Mouse (Mus musculus) limb, embryonic 13.5 days (tissue): ENCODE results near the gene Cd300lf. TPM values are rescaled to one million over a fixed set of nuclear protein-coding genes. Genes with fewer than 3 reads are reported as not detected.

Experiments used
- ATAC-seq: fragments of 200-750 bp; cut with Nextera tagmentation; 2 replicates; pipeline ENCODE4 v1.8.0; 2017; ENCODE audit warnings: low read depth, moderate number of reproducible peaks, moderate TSS enrichment; ENCODE audit not compliant: low FRiP score
- H3K27ac ChIP-seq: fragments of 300-500 bp; sonication (generic); 2 replicates; pipeline ENCODE4 v1.5.1; 2015; ENCODE audit warnings: inconsistent platforms, mild to moderate bottlenecking, moderate library complexity
- H3K27me3 ChIP-seq: fragments of 300-500 bp; sonication (generic); 2 replicates; pipeline ENCODE4 v1.6.1; 2015; ENCODE audit warnings: mild to moderate bottlenecking, inconsistent platforms
- H3K36me3 ChIP-seq: fragments of 300-500 bp; sonication (generic); 2 replicates; pipeline ENCODE4 v1.6.1; 2015; ENCODE audit warnings: inconsistent platforms, mild to moderate bottlenecking, moderate library complexity
- H3K4me1 ChIP-seq: fragments of 300-500 bp; sonication (generic); 2 replicates; pipeline ENCODE4 v1.6.1; 2015; ENCODE audit warnings: inconsistent platforms
- H3K4me2 ChIP-seq: fragments of 300-500 bp; sonication (generic); replicated peaks from 2 replicates; pipeline ENCODE4 v1.6.1; 2015; ENCODE audit warnings: inconsistent platforms, mild to moderate bottlenecking, moderate library complexity
- H3K4me3 ChIP-seq: fragments of 300-500 bp; sonication (generic); 2 replicates; pipeline ENCODE4 v1.5.1; 2015; ENCODE audit warnings: moderate library complexity, mild to moderate bottlenecking, inconsistent platforms
- H3K9ac ChIP-seq: fragments of 300-500 bp; sonication (generic); 2 replicates; pipeline ENCODE4 v1.6.1; 2015; ENCODE audit warnings: mild to moderate bottlenecking, inconsistent platforms
- H3K9me3 ChIP-seq: fragments of 300-500 bp; sonication (generic); 2 replicates; pipeline ENCODE4 v1.6.1; 2016; ENCODE audit warnings: inconsistent platforms
- WGBS: fragments of 180-500 bp; shearing (Covaris S2); methylation state at CpG from one replicate; pipeline ENCODE4 v1.1.7; 2015; 5-methylcytosine and 5-hydroxymethylcytosine counted together
- polyA plus RNA-seq: library from polyadenylated mRNA; unstranded; fragments of >200 nt; fragmentation: Nextera tagmentation; extraction: Ambion mirVana; gene quantifications from 2 replicates; pipeline ENCODE4 v1.2.1, GENCODE M21; 2015

The Cd300lf gene
- polyA plus RNA-seq, 1 experiment from 2014 or later, result 0.09 TPM

- peaks cover 44% of the 10 kb centered on the region for H3K4me1 ChIP-seq
- H3K27ac ChIP-seq, result no peak overlapping the region
- H3K4me3 ChIP-seq, result no peak overlapping the region
- no peak overlapping the region for H3K9ac ChIP-seq
- WGBS, result 10% methylated on average over 7 of the region's 7 CpGs
- ATAC-seq, result no peak
- peaks cover 4% of the 10 kb centered on the region; the same call in 1 of the 2 replicates for H3K27me3 ChIP-seq
- H3K4me2 ChIP-seq, result no peak overlapping the region
- no peaks in the 10 kb centered on the region for H3K36me3 ChIP-seq
- H3K9me3 ChIP-seq, result 0 out of 2 replicates have a peak, but pooled peaks cover 4% of the 10 kb centered on the region
Observed at GRCm38 (mm10) chr11:115100741-115101140, 33.1 kb downstream of the Cd300lf start.

DNA sequence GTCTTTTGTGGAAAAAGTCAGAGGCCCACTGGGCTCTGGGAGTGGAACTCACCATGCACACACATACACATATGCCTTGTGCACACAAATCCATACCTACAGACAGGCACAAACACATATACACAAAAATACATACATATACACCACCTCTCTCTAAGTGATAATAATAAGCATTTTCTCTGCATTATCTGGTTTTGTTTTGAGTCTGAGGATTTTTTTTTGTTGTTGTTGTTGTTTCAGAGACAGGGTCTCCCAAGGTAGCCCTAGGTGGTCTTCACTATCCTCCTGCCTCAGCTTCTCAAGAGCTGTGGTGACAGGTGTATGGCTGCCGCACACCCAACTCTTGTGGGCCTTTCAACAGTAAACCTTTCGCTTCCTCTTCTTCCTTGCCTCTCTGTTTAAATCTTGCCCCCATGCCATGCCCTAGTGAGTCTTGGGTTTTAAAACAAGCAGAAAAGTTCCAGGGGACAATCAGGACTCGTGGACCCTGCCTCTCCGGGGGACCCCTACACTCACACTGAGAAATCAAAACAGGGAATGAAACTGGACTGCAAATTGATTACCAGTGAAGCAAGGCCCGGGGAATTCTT is 33.7 kb downstream of the Cd300lf start:
- peaks cover 44% of the 10 kb centered on the region for H3K4me1 ChIP-seq
- H3K4me2 ChIP-seq, result no peak overlapping the region
- H3K9ac ChIP-seq, result no peak overlapping the region
- 0 out of 2 replicates have a peak, but pooled peaks cover 4% of the 10 kb centered on the region for H3K9me3 ChIP-seq
- H3K36me3 ChIP-seq, result no peaks in the 10 kb centered on the region
- peaks cover 4% of the 10 kb centered on the region; the same call in 1 of the 2 replicates for H3K27me3 ChIP-seq
- no peak overlapping the region for H3K27ac ChIP-seq
- H3K4me3 ChIP-seq, result no peak overlapping the region
- ATAC-seq, result no peak
- WGBS, result 61% methylated on average over 5 of the region's 5 CpGs

DNA sequence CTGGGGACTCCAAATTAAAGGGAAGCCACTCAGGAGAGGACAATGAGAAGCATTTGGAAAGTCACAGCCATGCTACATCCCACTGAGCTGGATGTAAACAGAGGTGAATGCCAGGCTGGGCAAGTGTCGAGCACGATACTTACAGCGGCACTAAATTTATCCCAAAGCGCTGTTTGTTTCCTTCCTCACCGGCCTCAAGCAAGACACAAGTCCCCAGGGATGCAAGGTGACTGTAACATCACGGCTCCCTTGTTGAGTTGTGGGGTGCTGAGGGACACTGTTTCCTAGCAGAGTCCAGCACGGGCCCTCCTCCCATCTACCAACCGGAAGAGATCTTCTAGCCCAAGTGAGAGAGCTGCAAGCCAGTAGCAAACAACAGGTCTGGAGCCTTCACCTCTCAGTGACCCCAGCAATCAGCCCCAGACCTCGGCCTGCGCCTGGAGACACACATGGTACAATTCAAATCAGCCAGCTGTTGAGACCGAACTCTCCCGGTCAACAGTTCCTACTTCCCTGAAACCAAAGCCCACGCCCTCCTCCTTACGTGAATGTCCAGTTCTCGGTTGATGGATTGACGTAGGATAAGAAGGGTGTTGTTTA is 34.5 kb downstream of the Cd300lf start:
- H3K36me3 ChIP-seq, result no peaks in the 10 kb centered on the region
- H3K4me2 ChIP-seq, result no peak overlapping the region
- WGBS, result 23% methylated on average over 16 of the region's 16 CpGs
- H3K9ac ChIP-seq, result no peak overlapping the region
- no peak for ATAC-seq
- H3K27ac ChIP-seq, result no peak overlapping the region
- H3K4me1 ChIP-seq, result peaks cover 43% of the 10 kb centered on the region
- 0 out of 2 replicates have a peak, but pooled peaks cover 4% of the 10 kb centered on the region for H3K9me3 ChIP-seq
- peaks cover 4% of the 10 kb centered on the region; the same call in 1 of the 2 replicates for H3K27me3 ChIP-seq
- no peak overlapping the region for H3K4me3 ChIP-seq

- Histone ChIP-seq H3K4me1 (peaks cover 35% of the 10 kb centered on the region), H3K36me3 (no peaks in the 10 kb centered on the region), H3K9me3 (peaks cover 2% of the 10 kb centered on the region; the same call in 1 of the 2 replicates), H3K9ac (no peak overlapping the region), H3K4me3 (no peak overlapping the region), H3K27me3 (peaks cover 4% of the 10 kb centered on the region; the same call in 1 of the 2 replicates), H3K27ac (no peak overlapping the region), H3K4me2 (no peak overlapping the region)
- 33% methylated on average over 10 of the region's 10 CpGs for WGBS
- no peak for ATAC-seq
Observed at GRCm38 (mm10) chr11:115098203-115098932, 35.4 kb downstream of the Cd300lf start.

GRCm38 (mm10) chr11:115092140-115092539 is 41.7 kb downstream of the Cd300lf start:
- Histone ChIP-seq H3K4me3 (no peak overlapping the region), H3K4me2 (no peak overlapping the region), H3K9me3 (peaks cover 6% of the 10 kb centered on the region; the same call in 1 of the 2 replicates), H3K27me3 (peaks cover 47% of the 10 kb centered on the region), H3K9ac (no peak overlapping the region), H3K27ac (no peak overlapping the region), H3K36me3 (no peaks in the 10 kb centered on the region), H3K4me1 (peaks cover 9% of the 10 kb centered on the region)
- ATAC-seq, result no peak
- 23% methylated on average over 4 of the region's 4 CpGs for WGBS

- Histone ChIP-seq H3K27me3 (peaks cover 47% of the 10 kb centered on the region), H3K27ac (no peak within 1 kb of the TSS), H3K4me2 (peak within 1 kb of the TSS; percentile 41), H3K36me3 (no peaks in the 10 kb centered on the region), H3K9me3 (peaks cover 6% of the 10 kb centered on the region; the same call in 1 of the 2 replicates), H3K4me1 (peaks cover 9% of the 10 kb centered on the region), H3K4me3 (peak within 1 kb of the TSS; percentile 16; the same call in 1 of the 2 replicates), H3K9ac (no peak within 1 kb of the TSS)
- no peak for ATAC-seq
- 2% methylated on average over 36 of the region's 36 CpGs for WGBS
Observed at GRCm38 (mm10) chr11:115091362-115091901, 42.4 kb downstream of the Cd300lf start, which contains the start of gene Rab37. Gene Rab37 (plus strand): TSS chr11:115091431.

GRCm38 (mm10) chr11:115089853-115090252 is 43.9 kb downstream of the Cd300lf start:
- H3K27ac ChIP-seq, result no peak overlapping the region
- no peak overlapping the region for H3K4me2 ChIP-seq
- H3K4me1 ChIP-seq, result peaks cover 9% of the 10 kb centered on the region
- no peak overlapping the region for H3K9ac ChIP-seq
- WGBS, result 63% methylated on average over 6 of the region's 6 CpGs
- no peak overlapping the region for H3K4me3 ChIP-seq
- H3K9me3 ChIP-seq, result peaks cover 6% of the 10 kb centered on the region; the same call in 1 of the 2 replicates
- H3K27me3 ChIP-seq, result peaks cover 54% of the 10 kb centered on the region
- ATAC-seq, result no peak
- H3K36me3 ChIP-seq, result no peaks in the 10 kb centered on the region

GRCm38 (mm10) chr11:115086213-115086612 is 47.6 kb downstream of the Cd300lf start:
- H3K4me2 ChIP-seq, result no peak overlapping the region
- 59% methylated on average over 7 of the region's 7 CpGs for WGBS
- no peak overlapping the region for H3K9ac ChIP-seq
- H3K36me3 ChIP-seq, result no peaks in the 10 kb centered on the region
- ATAC-seq, result no peak
- 0 out of 2 replicates have a peak, but pooled peaks cover 3% of the 10 kb centered on the region for H3K4me1 ChIP-seq
- no peak overlapping the region for H3K4me3 ChIP-seq
- H3K27me3 ChIP-seq, result peaks cover 50% of the 10 kb centered on the region
- no peak overlapping the region for H3K27ac ChIP-seq
- no peaks in the 10 kb centered on the region for H3K9me3 ChIP-seq

GRCm38 (mm10) chr11:115085064-115085463 is 48.7 kb downstream of the Cd300lf start:
- 70% methylated on average over 8 of the region's 8 CpGs for WGBS
- Histone ChIP-seq H3K27me3 (peaks cover 39% of the 10 kb centered on the region), H3K4me1 (0 out of 2 replicates have a peak, but pooled peaks cover 3% of the 10 kb centered on the region), H3K36me3 (no peaks in the 10 kb centered on the region), H3K4me2 (no peak overlapping the region), H3K9ac (no peak overlapping the region), H3K9me3 (no peaks in the 10 kb centered on the region), H3K4me3 (no peak overlapping the region), H3K27ac (no peak overlapping the region)
- no peak for ATAC-seq

DNA sequence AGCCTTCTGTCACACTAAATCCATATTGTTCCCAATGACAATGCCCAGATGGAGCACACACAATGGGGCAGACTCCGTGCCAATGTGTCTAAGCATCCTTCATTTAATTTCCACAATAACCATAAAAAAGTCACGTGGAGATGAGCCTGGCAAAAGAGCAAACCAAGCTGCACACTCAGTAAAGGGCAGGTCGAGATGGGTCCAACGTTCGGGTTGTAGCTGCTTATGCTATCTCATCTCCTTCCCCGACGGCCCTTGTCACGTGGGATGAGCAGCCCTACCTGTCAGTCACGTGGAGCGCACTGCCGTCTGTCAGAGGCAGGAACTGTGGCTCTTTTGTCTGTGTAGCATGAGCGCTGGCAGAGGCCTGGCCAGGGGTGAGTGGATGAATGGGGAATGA is 49.2 kb downstream of the Cd300lf start:
- Histone ChIP-seq H3K36me3 (no peaks in the 10 kb centered on the region), H3K4me2 (no peak overlapping the region), H3K4me1 (0 out of 2 replicates have a peak, but pooled peaks cover 3% of the 10 kb centered on the region), H3K27ac (no peak overlapping the region), H3K9ac (no peak overlapping the region), H3K9me3 (no peaks in the 10 kb centered on the region), H3K27me3 (peaks cover 36% of the 10 kb centered on the region), H3K4me3 (no peak overlapping the region)
- ATAC-seq, result no peak
- WGBS, result 62% methylated on average over 12 of the region's 12 CpGs

GRCm38 (mm10) chr11:115083376-115084139 is 50.2 kb downstream of the Cd300lf start:
- no peak overlapping the region for H3K4me3 ChIP-seq
- H3K9me3 ChIP-seq, result no peaks in the 10 kb centered on the region
- H3K36me3 ChIP-seq, result no peaks in the 10 kb centered on the region
- ATAC-seq, result no peak
- WGBS, result 47% methylated on average over 18 of the region's 18 CpGs
- no peak overlapping the region for H3K4me2 ChIP-seq
- no peak overlapping the region for H3K27ac ChIP-seq
- 0 out of 2 replicates have a peak, but pooled peaks cover 3% of the 10 kb centered on the region for H3K4me1 ChIP-seq
- no peak overlapping the region for H3K9ac ChIP-seq
- H3K27me3 ChIP-seq, result peaks cover 29% of the 10 kb centered on the region
